Comparison of ENCODE assay signal across 1 mouse cellular context in genomic region chr9:65574513-65575392, GRCm38 (mm10).
TF ChIP-seq lines count a peak whose summit lies in the region.

No protein-coding gene starts in this region.

TF ChIP-seq in MEL, 35 proteins besides CTCF, POLR2A, EP300 and RAD21:
- TF ChIP-seq TCF12 (IDR thresholded peaks at IDR 0.05; ENCODE audit: low read depth, low read length) = no peak
- TF ChIP-seq MAZ (IDR thresholded peaks at IDR 0.05; ENCODE audit: low read depth, low read length) = no peak
- no peak for TF ChIP-seq ZC3H11A (IDR thresholded peaks at IDR 0.05; ENCODE audit: low read depth, low read length)
- no peak for TF ChIP-seq POLR2AphosphoS5 (IDR thresholded peaks at IDR 0.05; ENCODE audit: borderline replicate concordance, low read depth, low read length)
- TF ChIP-seq E2F4 (IDR thresholded peaks at IDR 0.05; ENCODE audit: borderline replicate concordance, low read depth, low read length) = no peak
- no peak for TF ChIP-seq SMC3 (IDR thresholded peaks at IDR 0.05; ENCODE audit: low read depth, low read length)
- no peak for TF ChIP-seq NELFE (IDR thresholded peaks at IDR 0.05; ENCODE audit: low read depth, low read length)
- TF ChIP-seq POLR2AphosphoS2 (IDR thresholded peaks at IDR 0.05; ENCODE audit: low read length) = no peak
